Mouse (Mus musculus): Measurements from ENCODE around the gene Llph.
"Not testable (repeated sequence)": the region's sequence is repeated elsewhere in the genome, so short reads cannot be mapped to it uniquely, and the experiment has no call there.

Gene Llph

DNA sequence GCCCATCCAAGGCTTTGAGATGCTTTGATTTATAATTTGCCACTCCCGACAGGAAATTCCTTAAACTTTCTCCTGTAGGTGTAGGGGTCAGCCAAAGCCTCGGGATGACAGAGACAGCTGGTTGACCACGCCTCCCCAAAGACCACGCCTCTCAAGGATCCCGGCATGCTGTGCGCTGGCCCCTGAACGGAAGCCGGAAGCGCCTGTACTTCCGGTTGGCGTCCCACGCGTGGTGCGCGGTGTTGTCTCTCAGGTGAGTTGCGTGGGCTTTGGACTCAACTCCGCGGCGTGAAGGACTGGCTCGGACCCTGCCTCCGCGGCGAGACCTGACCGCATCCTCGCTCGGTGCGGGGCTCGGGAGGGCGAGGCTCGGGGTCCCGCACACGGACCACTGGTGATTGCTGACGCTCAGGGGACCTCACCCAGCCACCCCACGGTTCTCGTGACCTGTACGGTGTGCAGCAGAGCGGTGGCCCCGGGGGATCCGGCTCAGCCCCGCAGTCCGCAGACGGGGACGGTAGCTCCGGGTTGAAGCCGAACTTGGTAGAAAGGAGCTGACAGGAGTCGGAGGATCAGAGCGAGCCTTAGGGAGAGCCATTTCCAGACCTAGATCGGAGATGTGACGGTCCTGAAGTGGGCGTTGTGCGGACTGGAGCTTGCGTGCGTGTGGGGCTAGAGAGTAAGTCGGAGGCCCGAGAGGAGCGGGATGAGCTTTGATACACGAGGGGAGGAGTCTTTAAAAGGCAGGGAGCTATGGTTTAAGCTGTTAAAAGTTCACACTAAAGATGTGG is at the start of gene Llph:
TSS of gene Llph (plus strand) at position 200 of the 791 bp plus-strand sequence.
- peak; percentile 94 for DNase-seq

DNA sequence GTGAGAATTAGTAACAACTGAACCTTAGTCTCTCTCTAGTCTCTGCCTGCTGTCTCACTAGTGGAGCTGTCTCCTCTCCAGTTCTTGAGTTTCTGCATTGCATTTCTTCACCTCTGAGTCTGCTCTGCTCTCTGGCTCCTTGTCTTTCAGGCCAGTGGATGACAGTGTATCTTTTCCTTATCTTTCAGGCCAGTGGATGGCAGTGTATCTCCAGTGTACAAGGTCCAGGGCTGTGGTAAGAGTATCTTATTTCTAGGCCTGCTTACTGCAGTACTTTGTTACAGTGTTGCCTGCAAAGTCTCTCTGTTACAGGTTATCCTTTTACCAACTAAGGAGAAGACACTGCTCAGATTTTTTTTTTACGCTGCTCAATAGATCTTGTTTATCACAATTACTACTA is 44.0 kb upstream of the Llph start:
- peak; percentile 13 for DNase-seq

DNA sequence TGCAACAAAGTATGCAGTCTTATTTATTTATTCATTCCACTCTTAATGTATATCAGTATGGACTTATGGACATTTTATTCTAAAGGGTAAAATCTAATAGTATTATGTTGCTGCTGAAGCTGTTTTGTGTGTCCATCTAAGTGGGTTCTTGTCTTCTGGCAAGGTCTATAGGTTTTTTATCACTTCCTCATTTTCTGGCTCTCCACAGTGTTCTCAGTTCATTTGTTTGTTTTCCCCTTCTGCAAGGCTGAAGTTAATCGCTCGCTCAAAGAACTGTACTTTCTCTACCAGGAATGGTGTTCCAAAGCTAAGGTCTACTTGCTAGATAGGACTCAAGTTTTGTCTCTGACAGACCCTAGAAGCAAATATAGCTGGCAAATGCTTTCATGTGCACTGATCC is 43.5 kb upstream of the Llph start:
- DNase-seq, result no peak

DNA sequence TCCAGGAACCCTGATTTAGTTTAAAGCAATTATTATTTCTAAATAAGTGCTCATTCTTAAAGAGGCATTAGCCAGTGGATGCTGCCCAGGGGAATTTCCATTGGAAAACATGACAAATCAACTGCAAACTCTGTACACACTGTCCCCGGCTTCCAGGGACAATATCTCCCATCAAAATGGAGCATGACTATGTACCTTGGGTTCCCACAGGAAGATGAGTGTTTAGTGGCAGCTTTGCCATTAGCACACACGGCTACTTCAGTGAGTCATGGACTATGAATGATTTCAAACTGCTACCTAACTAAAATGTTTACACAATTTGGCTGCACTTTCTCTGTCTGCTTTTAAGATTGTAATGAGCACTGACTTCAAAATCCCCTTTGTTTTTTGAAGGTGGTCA is 38.4 kb upstream of the Llph start:
- no peak for DNase-seq

DNA sequence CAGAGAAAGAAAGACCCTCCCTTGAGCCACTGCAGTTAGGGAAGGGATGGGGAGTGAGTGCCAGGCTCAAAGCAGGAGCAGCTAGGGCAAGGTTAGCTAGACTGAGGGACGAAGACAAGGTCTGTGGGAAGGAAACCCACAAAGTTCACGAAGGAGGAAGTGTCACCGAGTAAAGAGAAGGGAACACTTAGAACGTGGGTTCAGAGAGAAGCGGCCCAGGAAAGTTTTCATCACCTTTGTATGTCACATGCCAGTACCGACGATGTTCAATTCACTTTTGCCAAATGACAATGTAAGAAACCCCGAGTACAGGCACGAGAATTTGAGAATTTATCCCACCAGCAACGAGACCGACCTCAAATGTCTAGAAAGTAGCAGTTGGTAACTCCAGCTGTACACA is 37.6 kb upstream of the Llph start:
- DNase-seq, result no peak

DNA sequence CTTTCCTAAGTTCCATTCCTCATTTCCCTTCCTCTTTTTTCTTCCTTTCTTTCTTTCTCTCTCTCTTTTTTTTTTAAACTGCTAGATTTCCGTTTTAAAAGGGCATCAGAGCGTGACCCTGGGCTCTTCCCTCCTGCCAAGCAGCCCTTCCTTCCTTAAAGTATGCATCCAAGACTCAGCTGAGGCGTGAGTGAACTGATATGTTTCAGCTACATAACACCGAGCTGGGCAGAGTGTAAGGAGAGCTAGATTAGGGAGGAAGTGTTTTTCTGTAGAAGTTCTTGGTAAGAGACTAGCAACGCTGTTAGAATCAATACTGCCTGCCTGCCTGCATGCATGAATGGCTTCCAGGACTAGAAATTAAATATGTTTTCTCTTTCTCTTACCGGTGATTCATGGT is 37.1 kb upstream of the Llph start:
- DNase-seq, result no peak

DNA sequence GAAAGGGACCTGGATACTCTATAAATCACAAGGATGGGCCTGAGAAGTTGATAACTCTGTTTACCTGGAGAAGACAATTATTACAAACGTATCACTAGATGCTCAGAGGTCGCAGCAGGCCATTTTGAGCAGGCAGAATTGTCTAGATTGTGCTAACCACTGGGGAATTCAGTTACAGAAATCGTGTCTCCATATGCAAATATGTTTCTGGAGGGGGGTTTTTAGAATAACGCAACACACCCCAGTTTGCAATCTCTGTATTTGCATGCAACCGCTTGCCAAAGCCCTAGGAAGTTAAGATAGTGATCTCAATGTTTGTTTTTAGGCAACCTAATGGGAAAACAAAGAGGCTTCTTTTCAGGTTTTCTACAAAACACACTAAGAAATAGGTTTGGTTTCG is 35.7 kb upstream of the Llph start:
- DNase-seq, result no peak

DNA sequence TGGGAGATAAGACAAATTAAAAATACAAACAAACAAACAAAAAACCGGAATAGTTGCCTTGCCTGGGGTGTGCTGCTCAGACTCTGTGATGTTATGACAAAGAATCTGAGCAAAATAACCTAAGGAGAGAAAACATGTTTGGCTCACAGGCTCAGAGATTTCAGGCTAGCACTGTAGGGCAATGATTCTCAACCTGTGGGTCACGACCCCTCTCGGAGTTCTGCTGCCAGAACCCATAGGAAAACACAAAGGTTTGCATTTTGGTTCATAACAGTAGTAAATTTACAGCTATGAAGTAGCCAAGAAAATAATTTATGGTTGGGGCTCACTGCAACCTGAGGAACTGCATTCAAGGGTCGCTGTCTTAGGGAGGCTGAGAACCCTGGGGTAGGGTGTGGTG is 34.6 kb upstream of the Llph start:
- DNase-seq, result no peak

DNA sequence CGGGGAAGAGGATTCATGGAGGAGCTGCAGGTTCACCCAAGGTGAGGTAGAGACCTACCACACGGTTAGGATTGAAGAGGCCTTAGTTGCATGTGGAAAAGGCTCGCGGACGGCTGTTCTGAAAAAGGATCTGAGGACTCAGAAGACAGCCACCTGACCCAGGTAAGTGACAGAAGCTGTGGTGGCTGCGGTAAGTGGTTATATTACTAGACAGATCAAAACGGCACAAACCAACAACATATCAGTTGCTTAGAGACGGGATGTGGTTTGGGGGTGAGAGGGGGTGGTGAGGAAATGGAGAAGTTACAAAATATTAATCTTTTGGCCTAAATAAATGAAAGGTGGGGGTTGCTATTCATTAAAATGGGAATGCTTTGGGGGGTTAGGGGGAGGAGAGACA is 33.6 kb upstream of the Llph start:
- DNase-seq, result no peak

DNA sequence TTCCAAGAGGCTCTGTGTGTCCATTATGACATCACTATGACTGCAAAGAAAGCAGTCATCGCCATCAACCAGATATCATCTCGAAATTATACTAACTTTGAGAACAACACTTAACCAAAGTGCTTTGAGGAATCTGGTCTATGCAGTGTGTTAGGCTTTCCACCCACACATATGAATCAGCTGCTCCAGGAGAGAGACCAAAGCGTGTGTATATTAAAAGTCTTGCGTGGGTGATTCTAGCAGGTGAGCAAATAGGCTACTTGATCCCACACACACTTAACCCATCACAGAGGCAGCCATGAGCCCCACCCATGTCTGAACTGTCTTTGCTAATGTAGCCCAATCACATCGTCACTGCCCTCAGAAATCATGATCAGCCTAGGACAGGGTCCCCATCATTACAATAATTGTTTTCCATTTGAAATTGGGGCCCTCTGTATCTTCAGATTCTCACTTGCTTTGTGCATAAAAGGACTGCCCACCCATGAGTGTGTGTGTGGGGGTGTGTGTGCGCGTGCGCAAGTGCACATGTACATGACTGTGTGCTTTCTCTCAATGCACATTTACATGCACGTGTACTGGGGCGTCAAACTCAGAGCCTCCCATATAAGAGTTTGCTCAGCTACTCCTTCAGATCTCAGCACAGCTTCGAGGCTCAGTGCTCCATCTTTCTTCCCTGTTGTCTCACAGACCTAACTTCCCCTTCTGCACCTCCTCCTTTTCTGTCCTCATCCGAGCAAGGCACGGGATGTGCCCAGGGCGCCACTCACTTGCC is 29.6 kb upstream of the Llph start:
- no peak for DNase-seq

DNA sequence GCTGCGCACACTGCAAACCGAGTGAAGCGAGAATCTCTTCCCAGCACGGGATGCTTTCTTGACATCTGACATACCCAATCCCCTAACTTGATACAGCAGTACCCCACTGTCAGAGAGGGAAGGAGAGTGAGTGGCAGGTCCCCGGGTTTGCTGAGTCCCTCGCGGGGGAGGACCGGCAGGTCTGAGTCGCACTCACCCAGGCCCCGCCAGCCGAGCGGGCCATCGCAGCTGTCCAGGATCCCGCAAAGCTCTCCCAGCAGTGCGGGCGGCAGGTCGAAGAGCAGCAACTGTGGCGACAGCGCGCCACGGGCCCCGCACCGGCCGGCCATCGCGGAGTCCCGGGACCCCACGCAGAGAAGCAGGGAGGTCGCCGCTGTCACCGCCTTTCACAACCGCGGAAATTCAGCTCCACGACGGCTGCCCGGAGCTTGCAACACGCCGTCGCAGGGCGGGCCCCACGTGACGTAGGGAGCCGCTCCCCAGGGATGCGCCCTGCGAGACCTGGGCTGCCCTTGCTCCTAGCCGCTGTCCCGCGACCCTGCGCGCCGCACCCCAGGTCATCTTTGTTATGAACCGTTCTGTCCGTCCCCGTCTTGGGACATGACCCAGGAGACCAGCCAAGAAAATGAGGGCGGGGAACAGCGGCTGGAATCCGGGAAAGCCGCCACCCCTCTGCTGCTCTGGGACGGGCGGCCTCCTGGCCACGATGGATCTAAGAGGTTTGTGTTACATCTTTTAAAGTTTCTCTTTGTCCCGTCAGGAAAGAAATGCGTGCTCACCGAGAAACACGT is 25.5 kb upstream of the Llph start, which contains the start of gene Tmbim4:
TSS of gene Tmbim4 (plus strand) at position 460 of the 791 bp plus-strand sequence.
- DNase-seq, result peak; percentile 78

DNA sequence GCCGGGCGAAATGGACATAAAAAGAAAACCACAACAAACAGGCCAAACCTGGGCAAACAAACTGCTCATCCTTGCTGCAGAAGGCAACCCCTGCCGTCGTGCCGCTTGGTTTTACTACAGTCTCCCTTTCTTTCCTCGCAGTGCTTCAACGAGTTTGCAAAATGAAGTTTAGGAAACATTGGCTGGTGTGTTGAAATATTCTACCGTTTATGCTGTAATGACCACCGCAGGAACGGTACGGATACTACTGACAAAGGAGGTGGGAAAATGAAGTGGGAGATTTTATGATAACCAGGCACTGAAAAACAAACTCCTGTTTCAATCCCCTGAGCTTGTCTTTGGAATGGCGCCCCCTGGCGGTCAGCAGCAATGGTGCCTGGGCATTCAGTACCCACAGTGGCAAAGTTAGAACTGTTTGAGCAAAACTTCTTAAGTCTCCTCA is 24.9 kb upstream of the Llph start, which contains the start of gene Irak3:
TSS of gene Irak3 (minus strand) at position 170 of the 442 bp plus-strand sequence.
- DNase-seq, result peak; percentile 89

DNA sequence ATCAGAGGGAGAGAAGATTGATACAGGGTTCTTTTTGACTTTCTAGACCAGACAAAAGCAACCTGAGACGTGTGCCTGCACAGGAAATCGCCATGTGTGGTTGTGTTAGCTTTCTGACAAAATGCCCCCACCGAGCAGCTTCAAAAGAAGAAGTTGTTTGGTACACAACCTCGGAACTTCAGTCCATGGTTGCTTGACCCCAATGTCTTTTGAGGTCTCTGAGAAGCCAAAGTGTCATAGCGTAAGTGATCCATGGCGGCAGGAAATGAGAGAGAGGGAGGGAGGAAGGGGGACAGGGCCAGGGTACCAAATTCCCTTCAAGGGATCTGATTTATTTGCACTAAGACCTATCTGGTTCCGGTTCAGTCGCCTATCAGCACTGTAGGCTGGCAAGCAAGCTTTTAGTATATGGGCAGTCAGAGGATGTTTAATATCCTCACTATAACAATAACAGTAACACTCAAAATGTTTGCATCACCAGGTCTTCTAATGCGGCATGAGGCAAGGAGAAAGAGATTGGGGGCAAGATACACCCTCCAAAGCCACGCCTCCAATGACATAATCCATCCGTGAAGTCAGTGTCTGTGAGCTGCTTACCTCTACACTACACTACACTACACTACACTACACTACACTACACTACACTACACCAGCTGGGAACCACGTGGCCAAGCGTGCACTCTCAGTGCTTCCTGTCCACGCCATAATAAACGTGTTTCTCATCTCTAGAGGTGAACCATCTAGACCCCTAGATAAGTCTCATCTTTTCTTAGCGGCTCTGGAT is 24.2 kb upstream of the Llph start:
- DNase-seq, result no peak

DNA sequence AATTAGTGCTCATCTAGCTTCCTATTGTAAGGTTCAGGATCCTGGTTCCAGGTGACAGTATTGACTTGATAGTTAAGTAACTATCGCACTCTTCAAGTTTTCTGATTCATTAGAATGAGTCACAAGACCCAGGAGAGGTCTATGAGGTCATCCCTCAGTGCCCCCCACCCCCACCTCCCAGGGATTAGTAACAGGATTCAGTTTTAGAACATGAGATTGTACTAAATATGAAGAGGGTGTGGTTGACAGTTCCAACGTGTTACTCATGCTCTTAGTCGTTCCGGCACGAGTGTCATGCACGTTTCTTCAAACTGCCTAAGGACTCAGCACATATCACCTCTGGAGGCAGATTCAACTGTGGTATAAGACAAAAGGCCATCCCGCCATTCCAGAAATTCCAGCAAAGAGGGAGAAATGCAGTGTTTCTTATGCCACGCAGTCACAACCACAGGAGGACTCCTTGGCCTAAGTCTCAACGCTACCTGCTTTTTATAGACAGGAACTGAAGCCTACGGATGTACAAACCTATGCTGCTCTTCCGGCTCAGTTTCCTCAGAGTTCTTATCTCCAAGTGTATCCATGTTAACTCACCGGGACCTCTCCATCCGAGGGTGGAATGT is 22.2 kb upstream of the Llph start:
- no peak for DNase-seq

DNA sequence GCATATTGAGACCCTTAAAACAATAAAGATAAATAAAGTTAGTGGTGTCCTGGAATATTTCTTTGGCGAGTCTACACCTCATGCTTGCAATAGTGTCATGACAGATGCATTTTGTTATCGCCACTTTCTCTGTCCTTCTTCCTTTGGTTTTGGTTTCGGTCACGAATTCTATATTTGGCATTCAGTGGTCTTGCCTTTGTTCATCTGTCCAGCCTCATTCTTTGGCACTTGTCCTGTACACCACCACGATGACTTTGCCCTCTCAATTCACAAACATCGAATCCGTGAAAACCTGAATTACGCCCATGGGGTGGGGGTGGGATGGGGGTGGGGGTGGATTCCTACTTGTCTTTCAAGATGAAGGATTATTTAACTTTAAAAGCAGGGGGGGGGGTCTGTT is 18.9 kb upstream of the Llph start:
- no peak for DNase-seq

DNA sequence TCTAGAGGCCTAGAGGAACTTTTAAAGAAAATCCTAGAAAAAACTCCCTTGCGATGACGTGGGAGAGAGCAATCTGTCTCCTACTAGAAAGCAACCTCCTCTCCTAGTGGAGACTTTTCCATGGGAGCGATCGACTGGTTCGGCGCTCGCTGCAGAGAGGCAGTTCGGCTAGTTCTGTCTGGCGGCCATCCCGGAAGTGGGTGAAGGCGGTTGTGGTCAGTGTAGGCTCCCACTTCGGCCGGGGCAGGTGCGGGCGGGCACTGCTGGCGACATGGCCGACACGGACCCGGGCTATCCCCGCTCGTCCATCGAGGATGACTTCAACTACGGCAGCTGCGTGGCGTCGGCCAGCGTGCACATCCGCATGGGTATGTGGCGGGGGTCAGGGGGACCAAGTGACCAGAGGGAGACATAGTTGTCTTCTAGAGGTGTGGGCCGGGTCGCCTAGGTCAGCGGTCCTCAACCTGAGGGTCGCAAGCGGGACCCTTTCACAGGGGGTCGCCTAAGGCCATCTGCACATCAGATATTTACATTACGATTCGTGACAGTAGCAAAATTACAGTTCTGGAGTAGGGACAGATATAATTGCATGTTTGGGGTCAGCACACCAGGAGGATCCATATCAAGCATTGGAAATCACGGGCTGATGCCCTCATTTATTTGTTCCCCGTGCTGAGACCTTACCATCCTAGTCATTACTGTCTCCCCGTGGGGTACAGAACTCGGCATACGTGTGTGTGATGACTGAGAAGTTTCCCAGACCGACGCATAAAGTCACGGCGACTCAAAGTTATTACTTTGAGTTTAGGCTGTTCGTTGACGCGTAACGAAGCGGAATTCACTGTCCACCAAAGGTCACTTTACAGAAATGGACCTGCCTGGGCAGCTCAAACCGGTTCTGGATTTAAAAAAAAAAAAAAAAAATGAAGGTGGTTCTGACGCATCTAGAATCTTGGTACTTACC is 18.0 kb upstream of the Llph start:
- DNase-seq, result peak; percentile 95

DNA sequence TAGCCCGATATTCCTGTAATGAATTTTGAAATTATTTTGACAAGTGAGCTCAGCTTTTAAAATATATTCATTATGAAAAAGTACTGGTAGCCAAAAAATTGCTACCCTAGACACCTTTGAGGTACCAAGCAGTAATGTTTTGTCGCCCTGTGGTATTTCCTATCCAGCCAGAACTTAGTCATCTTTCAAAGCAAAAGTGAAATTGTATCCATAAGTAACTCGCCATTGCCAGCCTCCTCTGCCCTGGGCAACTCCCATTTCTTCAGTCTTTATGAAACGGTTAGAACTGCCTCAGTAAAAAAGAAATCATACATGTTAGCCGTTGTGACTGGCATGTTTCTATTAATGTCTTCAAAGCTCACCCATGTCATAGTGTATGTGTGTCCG is 17.3 kb upstream of the Llph start:
- no peak for DNase-seq

DNA sequence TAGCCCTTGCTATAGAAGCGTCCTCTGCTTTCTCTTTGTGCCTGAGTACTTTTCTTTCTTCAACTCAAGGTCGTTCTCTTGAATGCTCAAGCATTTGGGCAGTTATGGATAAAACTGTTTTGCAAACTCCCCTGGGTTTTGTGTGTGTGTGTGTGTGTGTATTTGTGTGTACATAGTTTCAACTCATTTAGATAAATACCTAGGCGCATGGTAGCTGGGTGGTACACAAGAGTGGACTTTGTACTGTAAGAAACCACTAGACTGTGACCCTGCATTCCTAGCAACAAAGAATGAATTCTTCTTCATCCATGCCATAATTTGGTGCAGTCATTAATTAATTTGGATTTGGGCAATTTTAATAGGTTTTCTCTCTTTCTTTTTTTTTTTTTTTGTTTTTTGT is 16.8 kb upstream of the Llph start:
- no peak for DNase-seq

DNA sequence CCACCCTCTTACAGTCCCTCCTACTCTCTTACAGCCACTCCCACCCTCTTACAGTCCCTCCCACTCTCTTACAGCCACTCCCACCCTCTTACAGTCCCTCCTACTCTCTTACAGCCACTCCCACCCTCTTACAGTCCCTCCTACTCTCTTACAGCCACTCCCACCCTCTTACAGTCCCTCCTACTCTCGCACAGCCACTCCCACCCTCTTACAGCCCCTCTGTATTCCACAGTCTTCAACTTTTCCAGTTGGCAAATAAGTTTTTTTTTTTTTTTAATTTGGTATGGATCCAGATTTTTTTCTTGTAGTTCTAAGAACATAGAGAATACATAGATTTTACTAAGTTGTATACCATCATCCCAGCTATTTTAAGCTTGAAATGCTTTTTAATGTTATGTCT is 9.8 kb upstream of the Llph start:
- not testable (repeated sequence) for DNase-seq

DNA sequence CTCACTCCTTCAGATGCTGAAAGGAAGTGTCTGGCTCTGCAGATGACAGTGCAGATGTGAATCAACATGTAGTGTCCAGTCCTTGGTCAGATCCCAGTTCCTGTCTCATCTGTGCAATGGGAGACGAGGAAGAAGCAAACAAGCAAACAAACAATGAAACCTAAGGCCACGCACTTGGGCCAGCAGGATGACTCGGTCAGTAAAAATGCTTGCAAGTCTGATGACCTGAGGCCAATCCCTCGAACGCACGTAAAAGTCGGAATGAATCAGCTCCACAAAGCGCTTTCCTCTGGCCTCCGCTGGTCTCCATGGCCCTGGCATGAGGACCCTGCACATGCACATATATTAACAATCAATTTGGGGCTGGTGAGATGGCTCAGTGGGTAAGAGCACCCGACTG is 7.9 kb upstream of the Llph start:
- DNase-seq, result no peak

Measured in lung, postnatal 10 days (tissue).